Mouse (Mus musculus) kidney, postnatal 0 days (tissue): ENCODE measurements around the gene Gm10409. TPM values are rescaled to one million over a fixed set of nuclear protein-coding genes. Genes with fewer than 3 reads are reported as not detected.
"Not testable (repeated sequence)": the region's sequence is repeated elsewhere in the genome, so short reads cannot be mapped to it uniquely, and the experiment has no call there.

Experiments used
- ATAC-seq: fragments of 200-750 bp; cut with Nextera tagmentation; replicated peaks from 2 replicates; pipeline ENCODE4 v1.8.0; 2017; ENCODE audit warnings: low read depth, moderate number of reproducible peaks, moderate TSS enrichment, moderate library complexity; ENCODE audit not compliant: low FRiP score
- DNase-seq: peaks from one replicate; pipeline ENCODE4 v3.0.0-alpha.2; 2016; ENCODE audit warnings: low spot score
- H3K27ac ChIP-seq: fragments of 300-500 bp; sonication (generic); 2 replicates; pipeline ENCODE4 v1.5.1; 2014; ENCODE audit warnings: mild to moderate bottlenecking
- H3K27me3 ChIP-seq: fragments of 300-500 bp; sonication (generic); 2 replicates; pipeline ENCODE4 v1.6.1; 2014; ENCODE audit warnings: low read length, mixed read lengths; ENCODE audit not compliant: insufficient read depth
- H3K36me3 ChIP-seq: fragments of 300-500 bp; sonication (generic); 2 replicates; pipeline ENCODE4 v1.6.1; 2014; ENCODE audit warnings: low read length, mixed read lengths; ENCODE audit not compliant: insufficient read depth
- H3K4me1 ChIP-seq: fragments of 300-500 bp; sonication (generic); replicated peaks from 2 replicates; pipeline ENCODE4 v1.6.1; 2014; ENCODE audit warnings: antibody characterized with exemption, low read length, mixed read lengths; ENCODE audit not compliant: insufficient read depth
- H3K4me2 ChIP-seq: fragments of 300-500 bp; sonication (generic); 2 replicates; pipeline ENCODE4 v1.6.1; 2014; ENCODE audit warnings: mild to moderate bottlenecking, low read length, moderate library complexity, mixed read lengths
- H3K4me3 ChIP-seq: fragments of 300-500 bp; sonication (generic); replicated peaks from 2 replicates; pipeline ENCODE4 v1.5.1; 2014; ENCODE audit warnings: low read depth, low read length
- H3K9ac ChIP-seq: fragments of 300-500 bp; sonication (generic); 2 replicates; pipeline ENCODE4 v1.6.1; 2014; ENCODE audit warnings: low read depth, low read length
- H3K9me3 ChIP-seq: fragments of 300-500 bp; sonication (generic); replicated peaks from 2 replicates; pipeline ENCODE4 v1.6.1; 2016; ENCODE audit warnings: low read length, inconsistent platforms, mixed read lengths
- WGBS: fragments of 180-500 bp; shearing (Covaris S2); extraction: QIAGEN DNeasy Blood & Tissue Kit; methylation state at CpG from one replicate; pipeline ENCODE4 v1.1.7; 2014; 5-methylcytosine and 5-hydroxymethylcytosine counted together
- polyA plus RNA-seq: library from polyadenylated mRNA; unstranded; fragments of >200 nt; fragmentation: Nextera tagmentation; extraction: Ambion mirVana; gene quantifications from 2 replicates; pipeline ENCODE4 v1.2.1, GENCODE M21; 2015

The Gm10409 gene
- polyA plus RNA-seq, result 0.47 and 0.49 TPM in 2 replicates

GRCm38 (mm10) chr14:3412314-3412713 lies at the start of gene Gm10409:
Gm10409 (plus strand) TSS chr14:3412614.
- not testable (repeated sequence) for H3K4me2 ChIP-seq, H3K4me1 ChIP-seq, H3K9ac ChIP-seq, H3K36me3 ChIP-seq, DNase-seq, H3K9me3 ChIP-seq, H3K4me3 ChIP-seq, ATAC-seq, H3K27me3 ChIP-seq, H3K27ac ChIP-seq
- WGBS, result no CpG with 5 or more reads among the region's 32 CpGs

- not testable (repeated sequence) for H3K27ac ChIP-seq, ATAC-seq, H3K9me3 ChIP-seq, H3K4me3 ChIP-seq, H3K27me3 ChIP-seq, DNase-seq, H3K9ac ChIP-seq, H3K36me3 ChIP-seq, H3K4me1 ChIP-seq, H3K4me2 ChIP-seq
- no CpG with 5 or more reads among the region's 2 CpGs for WGBS
Measured at GRCm38 (mm10) chr14:3394793-3395192, 17.6 kb upstream of the Gm10409 start, which contains the start of gene Gm10413. Gm10413 (plus strand) TSS chr14:3395093.

GRCm38 (mm10) chr14:3427803-3428202 lies 15.4 kb downstream of the Gm10409 start, which contains the start of gene Gm3005:
Gm3005 (plus strand) TSS chr14:3428103.
- H3K9me3 ChIP-seq, DNase-seq, H3K9ac ChIP-seq, H3K27me3 ChIP-seq, H3K36me3 ChIP-seq, H3K4me1 ChIP-seq, H3K4me3 ChIP-seq, H3K27ac ChIP-seq, ATAC-seq, H3K4me2 ChIP-seq: not testable (repeated sequence)
- WGBS, result no CpG with 5 or more reads among the region's 2 CpGs

GRCm38 (mm10) chr14:3449079-3449478 lies 36.7 kb downstream of the Gm10409 start, which contains the start of gene Gm10408:
Gm10408 (plus strand) TSS chr14:3449379.
- H3K27ac ChIP-seq, H3K27me3 ChIP-seq, H3K9me3 ChIP-seq, H3K4me1 ChIP-seq, DNase-seq, H3K36me3 ChIP-seq, H3K9ac ChIP-seq, ATAC-seq, H3K4me3 ChIP-seq, H3K4me2 ChIP-seq: not testable (repeated sequence)
- WGBS, result no CpG with 5 or more reads among the region's 3 CpGs

Other genes with a start within 250 kb of the Gm10409 start
- gene Gm5795, start 224.4 kb upstream of the Gm10409 start, polyA plus RNA-seq, result not detected in 2 replicates
- 3.1 and 3.5 TPM in 2 replicates for gene D830030K20Rik, start 204.1 kb upstream of the Gm10409 start, polyA plus RNA-seq
- gene Gm2956, start 80.0 kb upstream of the Gm10409 start, polyA plus RNA-seq, result not detected in 2 replicates
- not detected in 2 replicates for gene Gm10413, start 17.5 kb upstream of the Gm10409 start, polyA plus RNA-seq
- gene Gm3005, start 15.5 kb downstream of the Gm10409 start, polyA plus RNA-seq, result 0.09 TPM in 2 replicates
- not detected in 2 replicates for gene Gm10408, start 36.8 kb downstream of the Gm10409 start, polyA plus RNA-seq
- not detected in 2 replicates for gene Gm3012, start 221.9 kb downstream of the Gm10409 start, polyA plus RNA-seq
- 0.47 and 0.49 TPM in 2 replicates for gene Gm3020, start 239.4 kb downstream of the Gm10409 start, polyA plus RNA-seq